Mouse (Mus musculus): Measurements from ENCODE around the gene Gclm.

DNA sequence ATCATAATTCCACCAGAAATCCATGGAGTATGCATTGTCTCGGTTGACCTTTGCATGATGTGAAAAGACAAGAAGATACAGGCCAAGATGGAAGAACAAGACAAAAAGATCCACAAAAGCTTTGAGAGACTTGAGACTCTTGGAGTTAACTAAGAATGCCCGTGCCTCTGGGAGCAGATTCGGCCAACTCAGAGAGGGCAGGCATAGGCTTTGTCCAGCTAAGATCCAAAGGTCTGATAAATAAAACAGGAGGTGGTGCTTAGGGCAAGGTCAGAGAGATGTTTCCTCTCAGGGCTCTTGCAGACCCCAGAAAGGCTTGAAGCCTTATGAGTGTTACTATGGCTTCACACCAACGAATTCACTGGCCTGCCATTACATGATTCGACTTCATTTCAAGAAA, 45.3 kb upstream of the Gclm start:
- no peak for TF ChIP-seq CTCF (IDR thresholded peaks at IDR 0.05; ENCODE audit: low read depth)
- no peak for TF ChIP-seq EP300 (IDR thresholded peaks at IDR 0.05; ENCODE audit: low read depth)
